Mouse (Mus musculus) stomach, postnatal 0 days (tissue): Measurements from ENCODE around the gene Cacna2d4.

Experiments used
- CTCF ChIP-seq: IDR thresholded peaks from 2 replicates; pipeline ENCODE4 v1.5.1; 2016; ENCODE audit warnings: antibody characterized with exemption, low read depth, mild to moderate bottlenecking, moderate library complexity
- EP300 ChIP-seq: optimal IDR thresholded peaks from 2 replicates; pipeline ENCODE3; 2016; ENCODE audit warnings: antibody characterized with exemption

DNA sequence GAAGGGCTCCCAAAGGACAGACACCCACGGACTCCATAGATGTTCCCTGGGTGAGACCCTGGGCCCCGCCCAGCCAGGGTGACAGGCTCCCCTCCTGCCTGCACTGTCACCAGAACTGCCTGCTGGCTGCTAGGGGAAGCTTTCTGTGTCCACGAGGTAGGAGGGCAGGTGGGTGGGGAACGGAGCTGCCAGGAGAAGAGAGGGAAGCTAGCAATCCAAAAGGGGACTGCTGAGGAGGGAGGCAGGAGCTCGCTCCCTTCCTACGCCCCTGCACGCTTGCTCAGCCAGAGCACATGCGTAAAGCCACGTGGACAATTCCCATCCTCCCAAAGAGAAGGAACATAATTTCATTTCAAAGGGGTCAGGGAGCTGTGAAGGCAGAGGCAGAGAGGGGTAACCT is 73.8 kb downstream of the Cacna2d4 start:
- TF ChIP-seq CTCF (no peak), EP300 (no peak)
